Mouse (Mus musculus) intestine, embryonic 16.5 days (tissue): ENCODE measurements around the gene Rflnb. TPM values are rescaled to one million over a fixed set of nuclear protein-coding genes. Genes with fewer than 3 reads are reported as not detected.

ENCODE experiments used
- polyA plus RNA-seq: library from polyadenylated mRNA; unstranded; fragments of >200 nt; fragmentation: Nextera tagmentation; extraction: Ambion mirVana; gene quantifications from 2 replicates; pipeline ENCODE4 v1.2.1, GENCODE M21; 2015

The Rflnb gene
- polyA plus RNA-seq, 1 experiment from 2014 or later, result 48.8 TPM

Other genes with a start within 250 kb of the Rflnb start
- gene Doc2b, start 231.7 kb downstream of the Rflnb start, polyA plus RNA-seq, result 0.61 and 0.97 TPM in 2 replicates
- 20.1 and 21.1 TPM in 2 replicates for gene Rph3al, start 89.4 kb downstream of the Rflnb start, polyA plus RNA-seq
- 2.1 and 2.6 TPM in 2 replicates for gene 1700016K19Rik, start 27.9 kb downstream of the Rflnb start, polyA plus RNA-seq
- 55.9 and 61.9 TPM in 2 replicates for gene Vps53, start 151.9 kb upstream of the Rflnb start, polyA plus RNA-seq
- gene Fam57a, start 151.9 kb upstream of the Rflnb start, polyA plus RNA-seq, result 104 TPM in 2 replicates
- 0.86 and 1.1 TPM in 2 replicates for gene Dbil5, start 189.8 kb upstream of the Rflnb start, polyA plus RNA-seq
- 26.6 and 29.4 TPM in 2 replicates for gene Gemin4, start 189.9 kb upstream of the Rflnb start, polyA plus RNA-seq
- 22.9 and 29.2 TPM in 2 replicates for gene Mrm3, start 215.9 kb upstream of the Rflnb start, polyA plus RNA-seq
- gene Glod4, start 215.9 kb upstream of the Rflnb start, polyA plus RNA-seq, result 119 and 129 TPM in 2 replicates